Mouse (Mus musculus) inflammation-experienced regulatory T-cells, adult 16 weeks (primary cell): ENCODE measurements around the gene 2310009B15Rik. TPM values are rescaled to one million over a fixed set of nuclear protein-coding genes. Genes with fewer than 3 reads are reported as not detected.

Experiments
- polyA plus RNA-seq: library from polyadenylated mRNA; unstranded; fragments of 100-300 nt; shearing (Covaris generic); gene quantifications from one replicate; pipeline ENCODE4 v1.2.1, GENCODE M21; 2017

2310009B15Rik gene
- polyA plus RNA-seq, result 12.8 TPM

DNA sequence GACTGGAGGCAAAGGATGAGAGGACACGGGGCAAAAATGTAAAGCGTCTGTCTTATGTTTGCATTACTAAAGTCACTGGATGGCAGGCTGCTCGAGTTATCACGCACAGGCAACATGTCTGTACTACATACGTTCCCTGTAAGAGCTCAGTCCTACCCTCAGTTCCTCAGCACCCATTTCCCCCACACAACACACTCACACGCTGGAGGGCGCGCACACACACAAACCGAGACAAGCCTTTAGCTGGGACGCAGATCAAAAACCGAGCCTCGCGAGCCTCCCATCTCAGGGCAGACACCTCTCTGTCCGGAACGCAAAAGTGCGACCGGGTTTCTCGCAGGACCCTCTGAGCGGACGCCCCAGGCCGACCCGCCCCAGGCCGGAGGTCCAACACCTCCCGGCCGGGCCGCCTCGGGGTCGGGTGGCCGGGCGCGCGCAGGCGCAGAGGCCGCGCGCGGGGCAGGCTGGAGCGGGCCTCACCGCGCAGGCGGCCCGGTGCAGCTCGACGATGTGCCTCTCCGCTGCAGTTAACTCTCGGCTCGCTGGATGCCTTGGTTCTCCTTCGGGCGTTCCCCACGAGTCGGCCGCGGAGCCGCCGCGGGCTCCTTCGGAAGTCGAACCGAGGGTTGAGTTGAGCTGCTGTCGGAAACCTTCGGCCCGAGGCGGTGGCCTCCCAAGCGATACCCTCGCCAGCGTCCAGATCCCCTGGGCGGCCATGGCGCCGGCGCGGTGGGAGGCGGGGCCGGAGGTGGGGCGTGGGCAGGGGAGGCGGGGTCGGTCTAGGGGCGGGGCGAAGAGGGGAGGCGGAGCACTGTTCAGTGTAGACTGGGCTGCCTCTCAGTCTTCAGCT, at the start of gene 2310009B15Rik:
TSS of gene 2310009B15Rik (minus strand) at position 752 of the 850 bp plus-strand sequence.

DNA sequence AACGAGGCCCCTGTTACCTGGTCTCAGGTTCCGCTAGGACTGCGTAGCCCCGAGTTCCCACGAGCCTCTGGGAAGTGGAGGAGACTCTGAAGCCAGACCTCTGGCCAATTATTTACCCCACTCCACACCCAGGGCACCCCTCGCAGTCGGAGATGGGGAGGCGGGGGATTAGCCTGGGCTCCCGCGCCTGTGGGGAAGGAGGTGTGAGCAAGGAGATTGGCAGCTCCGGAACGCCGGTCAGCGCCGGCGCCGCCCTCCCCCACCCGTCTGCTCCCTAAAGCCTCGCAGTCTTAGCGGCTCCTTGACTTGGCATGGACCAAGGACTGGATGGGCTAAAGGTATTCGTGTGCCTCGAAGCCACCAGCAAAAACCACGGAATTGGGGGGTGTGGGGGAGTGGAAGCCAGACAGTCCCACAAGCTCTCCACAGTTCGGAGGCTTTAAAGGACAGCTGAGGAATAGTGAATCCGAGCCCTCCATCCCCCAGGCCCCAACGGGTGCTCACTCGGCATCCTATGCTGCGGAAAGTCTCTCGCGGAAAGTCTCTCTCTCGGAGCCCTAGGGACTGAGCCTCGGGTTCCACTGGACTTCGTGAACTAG, 8.0 kb downstream of the 2310009B15Rik start, which contains the start of gene Lhx9:
TSS of gene Lhx9 (minus strand) at position 67 of the 599 bp plus-strand sequence.

Other genes with a start within 250 kb of the 2310009B15Rik start
- gene Nek7, start 236.7 kb downstream of the 2310009B15Rik start, polyA plus RNA-seq, result 92.9 TPM
- gene Lhx9, start 8.3 kb downstream of the 2310009B15Rik start, polyA plus RNA-seq, result not detected
- 12.7 TPM for gene Dennd1b, start 106.6 kb upstream of the 2310009B15Rik start, polyA plus RNA-seq